Mouse (Mus musculus) liver, adult (tissue): ENCODE results near the gene Cysltr1.

Experiments
- GATA4 ChIP-seq: IDR thresholded peaks from 2 replicates; pipeline ENCODE4 v1.6.1; 2014; ENCODE audit warnings: mild to moderate bottlenecking, low read length; ENCODE audit not compliant: insufficient replicate concordance

Gene Cysltr1

GRCm38 (mm10) chrX:106603386-106603785 is at the start of gene Cysltr1:
Gene Cysltr1, minus strand, starts transcription at chrX:106603679.
- no peak for TF ChIP-seq GATA4

- TF ChIP-seq GATA4: no peak
Measured at GRCm38 (mm10) chrX:106634799-106635541, 31.5 kb upstream of the Cysltr1 start.

GRCm38 (mm10) chrX:106633543-106633942 is 30.1 kb upstream of the Cysltr1 start:
- no peak for TF ChIP-seq GATA4

- TF ChIP-seq GATA4: no peak
Measured at GRCm38 (mm10) chrX:106628514-106628913, 25.0 kb upstream of the Cysltr1 start.

- no peak for TF ChIP-seq GATA4
Measured at GRCm38 (mm10) chrX:106623667-106624066, 20.2 kb upstream of the Cysltr1 start.

- TF ChIP-seq GATA4: no peak
Measured at GRCm38 (mm10) chrX:106622512-106622911, 19.0 kb upstream of the Cysltr1 start.

GRCm38 (mm10) chrX:106602574-106603258 is 763 bp downstream of the Cysltr1 start:
- no peak for TF ChIP-seq GATA4

GRCm38 (mm10) chrX:106595904-106596303 is 7.6 kb downstream of the Cysltr1 start:
- TF ChIP-seq GATA4: no peak

- TF ChIP-seq GATA4: no peak
Measured at GRCm38 (mm10) chrX:106593914-106594313, 9.6 kb downstream of the Cysltr1 start.

GRCm38 (mm10) chrX:106582886-106583285 is 20.6 kb downstream of the Cysltr1 start, which contains the start of gene Gm5127:
Gene Gm5127, plus strand, starts transcription at chrX:106583186.
- no peak for TF ChIP-seq GATA4

GRCm38 (mm10) chrX:106582197-106582596 is 21.3 kb downstream of the Cysltr1 start:
- no peak for TF ChIP-seq GATA4

GRCm38 (mm10) chrX:106580410-106580809 is 23.1 kb downstream of the Cysltr1 start:
- no peak for TF ChIP-seq GATA4

GRCm38 (mm10) chrX:106578966-106579365 is 24.5 kb downstream of the Cysltr1 start:
- TF ChIP-seq GATA4: no peak

GRCm38 (mm10) chrX:106555457-106555856 is 48.0 kb downstream of the Cysltr1 start:
- TF ChIP-seq GATA4: no peak

- TF ChIP-seq GATA4: no peak
Measured at GRCm38 (mm10) chrX:106536359-106536758, 67.1 kb downstream of the Cysltr1 start.
